Mouse (Mus musculus) neural tube, embryonic 12.5 days (tissue): ENCODE results near the gene Mdp1. TPM values are rescaled to one million over a fixed set of nuclear protein-coding genes. Genes with fewer than 3 reads are reported as not detected.

ENCODE experiments used
- ATAC-seq: fragments of 200-750 bp; cut with Nextera tagmentation; 2 replicates; pipeline ENCODE4 v1.8.0; 2017; ENCODE audit warnings: low read depth, mild to moderate bottlenecking, moderate TSS enrichment, moderate library complexity; ENCODE audit not compliant: low FRiP score
- H3K27ac ChIP-seq: fragments of 300-500 bp; sonication (generic); 2 replicates; pipeline ENCODE4 v1.5.1; 2016
- H3K27me3 ChIP-seq: fragments of 300-500 bp; sonication (generic); replicated peaks from 2 replicates; pipeline ENCODE4 v1.6.1; 2016; ENCODE audit warnings: mild to moderate bottlenecking
- H3K36me3 ChIP-seq: fragments of 300-500 bp; sonication (generic); 2 replicates; pipeline ENCODE4 v1.6.1; 2016; ENCODE audit warnings: mild to moderate bottlenecking
- H3K4me1 ChIP-seq: fragments of 300-500 bp; sonication (generic); 2 replicates; pipeline ENCODE4 v1.6.1; 2016
- H3K4me2 ChIP-seq: fragments of 300-500 bp; sonication (generic); replicated peaks from 2 replicates; pipeline ENCODE4 v1.6.1; 2016; ENCODE audit warnings: mild to moderate bottlenecking
- H3K4me3 ChIP-seq: fragments of 300-500 bp; sonication (generic); 2 replicates; pipeline ENCODE4 v1.5.1; 2016
- H3K9ac ChIP-seq: fragments of 300-500 bp; sonication (generic); 2 replicates; pipeline ENCODE4 v1.6.1; 2016; ENCODE audit warnings: mild to moderate bottlenecking
- H3K9me3 ChIP-seq: fragments of 300-500 bp; sonication (generic); 2 replicates; pipeline ENCODE4 v1.6.1; 2016; ENCODE audit warnings: mild to moderate bottlenecking
- WGBS: fragments of 180-500 bp; shearing (Covaris S2); methylation state at CpG from one replicate; pipeline ENCODE4 v1.1.7; 2016; 5-methylcytosine and 5-hydroxymethylcytosine counted together
- polyA plus RNA-seq: library from polyadenylated mRNA; unstranded; fragments of >200 nt; fragmentation: Nextera tagmentation; extraction: Ambion mirVana; gene quantifications from 2 replicates; pipeline ENCODE4 v1.2.1, GENCODE M21; 2016

Mdp1 gene
- polyA plus RNA-seq, 1 experiment from 2014 or later: 71.0 TPM

DNA sequence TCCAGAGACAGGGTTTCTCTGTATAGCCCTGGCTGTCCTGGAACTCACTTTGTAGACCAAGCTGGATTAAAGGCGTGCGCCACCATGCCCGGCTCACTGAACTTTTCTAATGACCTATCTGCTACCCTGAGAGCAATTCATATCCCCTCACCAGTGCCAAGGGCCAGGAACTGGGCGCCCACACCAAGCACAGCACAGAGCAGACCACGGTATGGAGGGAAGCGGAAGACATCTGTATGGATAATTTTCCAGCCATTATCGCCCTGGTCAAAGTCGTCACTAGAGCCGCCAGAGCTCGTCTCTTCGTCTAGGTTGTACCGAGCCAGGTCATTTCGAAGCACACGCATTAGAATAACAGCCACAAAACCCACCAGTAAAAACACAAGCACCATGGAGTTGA, 19.5 kb downstream of the Mdp1 start:
- no peaks in the 10 kb centered on the region for H3K27me3 ChIP-seq
- H3K4me2 ChIP-seq: no peak overlapping the region
- H3K9ac ChIP-seq: no peak overlapping the region
- H3K9me3 ChIP-seq: no peaks in the 10 kb centered on the region
- H3K4me1 ChIP-seq: peaks cover 27% of the 10 kb centered on the region
- H3K36me3 ChIP-seq: peaks cover 45% of the 10 kb centered on the region
- H3K4me3 ChIP-seq: no peak overlapping the region
- 96% methylated on average over 14 of the region's 14 CpGs for WGBS
- H3K27ac ChIP-seq: no peak overlapping the region
- no peak for ATAC-seq

GRCm38 (mm10) chr14:55637795-55638194, 22.5 kb downstream of the Mdp1 start, which contains the start of gene Gm49378:
Gm49378 (minus strand) TSS chr14:55637895.
- no peak for ATAC-seq
- no peak within 1 kb of the TSS for H3K4me2 ChIP-seq
- peaks cover 59% of the 10 kb centered on the region for H3K36me3 ChIP-seq
- WGBS: 94% methylated on average over 9 of the region's 9 CpGs
- no peaks in the 10 kb centered on the region for H3K27me3 ChIP-seq
- H3K27ac ChIP-seq: no peak within 1 kb of the TSS
- H3K4me1 ChIP-seq: peaks cover 29% of the 10 kb centered on the region
- H3K9me3 ChIP-seq: no peaks in the 10 kb centered on the region
- H3K4me3 ChIP-seq: no peak within 1 kb of the TSS
- no peak within 1 kb of the TSS for H3K9ac ChIP-seq

- Histone ChIP-seq H3K9ac (peak within 1 kb of the TSS; percentile 79), H3K9me3 (no peaks in the 10 kb centered on the region), H3K4me1 (peaks cover 22% of the 10 kb centered on the region), H3K4me2 (peak within 1 kb of the TSS; percentile 94), H3K36me3 (peaks cover 71% of the 10 kb centered on the region), H3K27ac (no peak within 1 kb of the TSS; the same call in 1 of the 2 replicates), H3K4me3 (peak within 1 kb of the TSS; percentile 68), H3K27me3 (no peaks in the 10 kb centered on the region)
- peak; percentile 87 for ATAC-seq
- WGBS: 2% methylated on average over 33 of the region's 33 CpGs
Measured at GRCm38 (mm10) chr14:55635523-55636007, 24.7 kb downstream of the Mdp1 start, which contains the start of gene Ipo4. Ipo4 (minus strand) TSS chr14:55635957.

GRCm38 (mm10) chr14:55634874-55635522, 25.3 kb downstream of the Mdp1 start:
- Histone ChIP-seq H3K9ac (peak overlapping the region; percentile 79), H3K4me3 (peak overlapping the region; percentile 68), H3K4me1 (peaks cover 22% of the 10 kb centered on the region), H3K36me3 (peaks cover 71% of the 10 kb centered on the region), H3K9me3 (no peaks in the 10 kb centered on the region), H3K27ac (no peak overlapping the region; the same call in 1 of the 2 replicates), H3K4me2 (peak overlapping the region; percentile 94), H3K27me3 (no peaks in the 10 kb centered on the region)
- 4% methylated on average over 23 of the region's 23 CpGs for WGBS
- peak; percentile 80 for ATAC-seq

DNA sequence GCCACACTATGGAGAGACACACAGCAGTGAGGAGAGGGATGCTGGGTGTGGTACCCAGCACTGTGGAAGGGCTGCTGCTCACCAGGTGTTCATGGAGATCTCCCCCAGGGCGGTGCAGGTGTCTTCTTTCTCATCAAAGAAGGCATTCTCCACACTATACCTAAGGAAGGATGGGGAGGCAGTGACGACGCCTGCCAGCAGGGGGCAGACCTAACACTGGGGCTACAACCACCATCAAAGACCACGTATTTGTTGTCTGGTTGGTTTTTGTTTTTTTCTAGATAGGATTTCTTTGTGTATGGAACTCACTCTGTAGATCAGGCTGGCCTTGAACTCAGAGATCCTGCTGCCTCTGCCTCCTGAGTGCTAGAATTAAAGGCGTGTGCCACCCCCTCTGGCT, 31.0 kb downstream of the Mdp1 start:
- peaks cover 98% of the 10 kb centered on the region for H3K36me3 ChIP-seq

DNA sequence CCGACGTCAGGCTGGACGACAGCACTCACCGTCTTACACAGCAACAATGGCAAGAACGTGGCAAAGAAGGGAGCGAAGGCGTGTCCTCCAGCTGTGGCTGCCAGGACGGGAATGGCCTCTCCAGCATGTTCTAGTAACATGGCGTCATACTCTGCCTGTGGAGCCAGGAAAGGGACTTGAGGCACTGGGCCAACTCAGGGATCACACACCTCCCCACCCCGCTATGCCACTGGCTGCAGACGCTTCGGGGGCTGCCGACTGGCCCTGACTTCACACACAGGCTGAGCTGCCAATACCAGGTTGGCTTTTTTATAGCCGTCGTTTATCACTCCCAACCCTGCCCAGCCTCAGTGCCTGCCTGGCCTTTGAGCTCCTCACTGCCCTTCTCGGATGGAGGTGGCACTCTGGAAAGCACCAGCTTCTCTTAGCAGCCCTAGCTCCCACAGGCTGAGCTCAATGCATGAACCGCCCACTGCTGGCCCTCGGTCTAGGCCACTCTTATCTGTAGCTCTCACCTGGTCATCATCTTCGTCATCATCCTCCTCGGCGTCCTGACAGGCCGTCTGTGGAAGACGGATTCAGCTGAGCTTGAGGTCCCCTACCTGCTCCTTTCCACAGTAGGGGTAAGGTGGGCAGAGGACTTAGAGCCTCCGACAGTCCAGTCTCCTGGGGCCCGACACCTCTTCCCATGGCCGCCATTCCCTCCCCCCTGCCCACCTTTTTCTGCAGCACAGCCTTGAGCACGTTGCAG, 32.1 kb downstream of the Mdp1 start:
- 83% methylated on average over 27 of the region's 27 CpGs for WGBS
- peaks cover 97% of the 10 kb centered on the region for H3K36me3 ChIP-seq
- no peak for ATAC-seq
- H3K9ac ChIP-seq: no peak overlapping the region
- H3K27me3 ChIP-seq: no peaks in the 10 kb centered on the region
- H3K4me2 ChIP-seq: no peak overlapping the region
- H3K27ac ChIP-seq: no peak overlapping the region
- H3K9me3 ChIP-seq: no peaks in the 10 kb centered on the region
- no peak overlapping the region for H3K4me3 ChIP-seq
- no peaks in the 10 kb centered on the region for H3K4me1 ChIP-seq

More for the DNA sequence above, 31.0 kb downstream of the Mdp1 start:
- 57% methylated on average over 5 of the region's 5 CpGs for WGBS
- Histone ChIP-seq H3K4me2 (no peak overlapping the region), H3K4me1 (peaks cover 5% of the 10 kb centered on the region), H3K27me3 (no peaks in the 10 kb centered on the region), H3K9ac (0 out of 2 replicates have a peak overlapping the region, but pooled peaks have one; percentile 5), H3K9me3 (no peaks in the 10 kb centered on the region), H3K27ac (no peak overlapping the region), H3K4me3 (no peak overlapping the region)
- ATAC-seq: no peak

DNA sequence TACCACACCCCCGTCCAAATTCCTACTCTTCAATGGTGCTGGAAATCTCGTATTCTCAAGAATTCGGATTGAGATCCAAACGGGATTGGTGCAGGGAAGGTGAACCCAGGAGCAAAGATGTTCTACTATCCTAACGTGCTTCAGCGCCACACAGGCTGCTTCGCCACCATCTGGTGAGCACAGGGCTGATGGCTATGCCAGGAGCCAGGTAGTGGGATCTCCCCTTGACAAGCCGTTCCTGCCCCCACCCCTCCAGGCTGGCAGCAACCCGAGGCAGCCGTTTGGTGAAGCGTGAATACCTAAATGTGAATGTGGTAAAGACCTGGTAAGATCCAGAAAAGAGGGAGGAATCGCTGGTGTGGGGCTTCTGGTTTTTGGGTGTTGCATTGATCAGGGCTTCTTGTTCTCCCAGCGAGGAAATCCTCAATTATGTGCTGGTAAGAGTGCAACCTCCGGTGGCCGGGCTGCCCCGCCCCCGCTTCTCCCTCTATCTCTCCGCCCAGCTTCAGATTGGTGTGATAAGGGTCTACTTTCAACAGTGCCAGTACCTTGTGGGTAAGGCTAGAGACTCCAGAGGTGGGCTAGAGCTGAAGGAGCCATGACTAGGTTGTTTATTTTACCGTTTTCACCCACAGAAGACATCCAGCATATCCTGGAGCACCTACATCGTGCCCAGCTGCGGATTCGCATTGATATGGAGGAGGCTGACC, 41.7 kb downstream of the Mdp1 start:
- Histone ChIP-seq H3K9me3 (no peaks in the 10 kb centered on the region), H3K27me3 (no peaks in the 10 kb centered on the region), H3K4me2 (peak overlapping the region; percentile 51), H3K36me3 (peaks cover 1% of the 10 kb centered on the region; the same call in 1 of the 2 replicates), H3K4me3 (peak overlapping the region; percentile 20), H3K4me1 (no peaks in the 10 kb centered on the region), H3K27ac (no peak overlapping the region), H3K9ac (peak overlapping the region; percentile 40; the same call in 1 of the 2 replicates)
- 52% methylated on average over 22 of the region's 22 CpGs for WGBS
- ATAC-seq: no peak

DNA sequence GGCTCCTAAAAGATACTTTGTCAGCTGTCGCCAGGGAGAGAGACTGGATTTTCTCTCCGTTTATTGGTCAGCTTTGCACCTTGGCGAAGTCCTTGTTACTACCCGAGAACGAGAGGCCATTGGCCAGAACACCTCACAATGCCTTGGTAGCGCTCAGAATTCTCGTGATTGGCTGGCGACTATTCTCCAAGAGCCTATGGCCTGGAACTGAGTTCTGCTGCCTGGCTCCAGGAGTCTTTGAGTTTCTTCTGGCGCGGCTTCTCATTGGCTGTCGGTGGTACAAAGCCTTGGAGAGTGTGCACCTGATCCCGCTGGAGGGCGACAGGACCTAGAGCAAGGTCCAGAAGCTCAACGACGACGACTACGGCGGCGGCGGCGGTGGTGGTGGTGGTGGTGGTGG, 42.5 kb downstream of the Mdp1 start, which contains the start of gene Rec8:
Gene Rec8 (plus strand): TSS at position 216 of the 400 bp plus-strand sequence.
- peak within 1 kb of the TSS; percentile 51 for H3K4me2 ChIP-seq
- no peak within 1 kb of the TSS for H3K27ac ChIP-seq
- no peaks in the 10 kb centered on the region for H3K36me3 ChIP-seq
- H3K9ac ChIP-seq: peak within 1 kb of the TSS; percentile 40; the same call in 1 of the 2 replicates
- peak within 1 kb of the TSS; percentile 20 for H3K4me3 ChIP-seq
- WGBS: 22% methylated on average over 21 of the region's 21 CpGs
- H3K4me1 ChIP-seq: no peaks in the 10 kb centered on the region
- no peaks in the 10 kb centered on the region for H3K9me3 ChIP-seq
- ATAC-seq: peak; percentile 83
- H3K27me3 ChIP-seq: no peaks in the 10 kb centered on the region

GRCm38 (mm10) chr14:55616844-55617243, 43.5 kb downstream of the Mdp1 start:
- Histone ChIP-seq H3K27ac (no peak overlapping the region), H3K4me3 (no peak overlapping the region), H3K9ac (no peak overlapping the region), H3K36me3 (no peaks in the 10 kb centered on the region), H3K4me2 (no peak overlapping the region), H3K9me3 (no peaks in the 10 kb centered on the region), H3K4me1 (no peaks in the 10 kb centered on the region), H3K27me3 (no peaks in the 10 kb centered on the region)
- 90% methylated on average over 2 of the region's 2 CpGs for WGBS
- no peak for ATAC-seq

DNA sequence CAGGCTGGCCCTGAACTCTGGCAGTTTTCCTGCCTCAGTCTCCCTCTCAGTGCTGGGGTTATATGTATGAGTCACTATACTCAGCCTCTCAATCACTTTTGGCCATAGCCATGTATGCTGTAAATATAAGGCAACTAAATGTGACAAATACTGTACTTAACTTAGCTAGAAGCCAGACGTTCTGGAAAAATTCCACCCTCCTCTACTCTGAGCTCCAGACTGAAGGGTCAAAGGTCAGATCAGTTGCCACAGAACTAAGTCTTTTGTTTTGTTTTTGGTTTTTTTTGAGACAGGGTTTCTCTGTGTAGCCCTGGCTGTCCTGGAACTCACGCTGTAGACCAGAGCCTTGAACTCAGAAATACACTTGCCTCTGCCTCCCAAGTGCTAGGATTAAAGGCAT, 44.4 kb downstream of the Mdp1 start:
- Histone ChIP-seq H3K27ac (no peak overlapping the region), H3K9me3 (no peaks in the 10 kb centered on the region), H3K36me3 (no peaks in the 10 kb centered on the region), H3K9ac (no peak overlapping the region), H3K4me2 (no peak overlapping the region), H3K27me3 (no peaks in the 10 kb centered on the region), H3K4me1 (no peaks in the 10 kb centered on the region), H3K4me3 (no peak overlapping the region)
- 55% methylated on average over 2 of the region's 2 CpGs for WGBS
- no peak for ATAC-seq

GRCm38 (mm10) chr14:55614565-55615178, 45.6 kb downstream of the Mdp1 start:
- Histone ChIP-seq H3K4me3 (no peak overlapping the region), H3K4me2 (no peak overlapping the region), H3K36me3 (peaks cover 4% of the 10 kb centered on the region), H3K27me3 (no peaks in the 10 kb centered on the region), H3K4me1 (no peaks in the 10 kb centered on the region), H3K9me3 (no peaks in the 10 kb centered on the region), H3K27ac (no peak overlapping the region), H3K9ac (no peak overlapping the region)
- WGBS: 80% methylated on average over 7 of the region's 7 CpGs
- ATAC-seq: no peak
